Mouse (Mus musculus) ES-E14 (cell line): ENCODE results near the gene Arpc2. TPM values are rescaled to one million over a fixed set of nuclear protein-coding genes. Genes with fewer than 3 reads are reported as not detected.
A peak's percentile ranks its signal among the peaks of the same experiment; 100 is the strongest.

ENCODE experiments used
- DNase-seq: peaks from one replicate; pipeline ENCODE4 v3.0.0-alpha.2; 2013; ENCODE audit warnings: low read depth, low spot score
- H3K27ac ChIP-seq: 2 replicates; pipeline ENCODE4 v1.5.1; 2012; ENCODE audit warnings: low read depth, mild to moderate bottlenecking, low read length, moderate library complexity, mixed read lengths; ENCODE audit not compliant: poor library complexity, insufficient read depth, severe bottlenecking
- H3K36me3 ChIP-seq: 2 replicates; pipeline ENCODE4 v1.6.1; 2012; ENCODE audit warnings: mild to moderate bottlenecking, low read length, moderate library complexity, mixed read lengths; ENCODE audit not compliant: control insufficient read depth, poor library complexity, insufficient read depth, severe bottlenecking
- H3K4me1 ChIP-seq, 2 experiments: fragments of 150-350 bp in 1 of 2; sonication (generic) in 1 of 2; 2 replicates each; pipeline ENCODE4 v1.6.1; 2012; ENCODE audit warnings: low read length in 2 of 2, mild to moderate bottlenecking in 1 of 2, mixed read lengths in 1 of 2; ENCODE audit not compliant: control insufficient read depth in 2 of 2, insufficient read depth in 2 of 2, poor library complexity in 1 of 2
- H3K4me3 ChIP-seq, 2 experiments: fragments of 150-350 bp in 1 of 2; sonication (generic) in 1 of 2; 2 replicates each; pipeline ENCODE4 v1.5.1; 2012; ENCODE audit warnings: low read length in 2 of 2, low read depth in 1 of 2, mild to moderate bottlenecking in 1 of 2, mixed read lengths in 1 of 2; ENCODE audit not compliant: insufficient read depth in 1 of 2, poor library complexity in 1 of 2, severe bottlenecking in 1 of 2
- H3K9ac ChIP-seq: 2 replicates; pipeline ENCODE4 v1.6.1; 2012; ENCODE audit warnings: low read depth, mild to moderate bottlenecking, low read length, mixed read lengths; ENCODE audit not compliant: poor library complexity, insufficient read depth, severe bottlenecking
- H3K9me3 ChIP-seq: fragments of 150-350 bp; sonication (generic); 2 replicates; pipeline ENCODE4 v1.6.1; 2012; ENCODE audit warnings: low read depth, mild to moderate bottlenecking, low read length; ENCODE audit not compliant: control insufficient read depth, insufficient read depth
- CHD2 ChIP-seq: IDR thresholded peaks from 2 replicates; pipeline ENCODE4 v1.6.1; 2014; ENCODE audit warnings: mild to moderate bottlenecking, low read depth, low read length, inconsistent platforms
- HCFC1 ChIP-seq: IDR thresholded peaks from 2 replicates; pipeline ENCODE4 v1.6.1; 2012; ENCODE audit warnings: low read length, inconsistent platforms, borderline replicate concordance; ENCODE audit not compliant: insufficient read depth
- MAFK ChIP-seq: IDR thresholded peaks from 2 replicates; pipeline ENCODE4 v1.6.1; 2014; ENCODE audit warnings: mild to moderate bottlenecking, low read depth, low read length, inconsistent platforms; ENCODE audit not compliant: insufficient read depth
- ZC3H11A ChIP-seq: IDR thresholded peaks from 2 replicates; pipeline ENCODE4 v1.6.1; 2012; ENCODE audit warnings: low read depth, mild to moderate bottlenecking, inconsistent platforms, low read length, borderline replicate concordance
- ZNF384 ChIP-seq: IDR thresholded peaks from 2 replicates; pipeline ENCODE4 v1.6.1; 2012; ENCODE audit warnings: low read depth, low read length, inconsistent platforms
- in situ Hi-C, 2 experiments: fragments of 600-800 bp; cut with MboI; formaldehyde crosslinking; loops; one replicate each; pipeline ENCODE4 v1.15.1; 2025; ENCODE audit warnings: low sequenced_read_pairs in 2 of 2, inconsistent platforms in 1 of 2; ENCODE audit not compliant: unreplicated experiment in 2 of 2
- total RNA-seq: library from RNA; depleted of rRNA; stranded (reverse); fragments of 300-350 nt; gene quantifications from 2 replicates; pipeline ENCODE4 v1.2.3, GENCODE M21; 2012

Arpc2 gene
- total RNA-seq, 1 experiment = 100 TPM

- in situ Hi-C loops = no loop called here
- no peaks in the 10 kb centered on the region for H3K9me3 ChIP-seq
- H3K27ac ChIP-seq = peak overlapping the region; percentile 56
- TF ChIP-seq MAFK (no peak), ZNF384 (no peak), ZC3H11A (no peak), CHD2 (no peak), HCFC1 (no peak)
- H3K9ac ChIP-seq = peak overlapping the region; percentile 91
- peaks cover 2% of the 10 kb centered on the region; the same call in 1 of the 2 replicates for H3K36me3 ChIP-seq
- peaks cover 5 to 9% of the 10 kb centered on the region in 2 experiments; a peak in 3 of 4 replicates for H3K4me1 ChIP-seq
- peak overlapping the region; percentile 93 to 95 for H3K4me3 ChIP-seq
- no peak for DNase-seq
Observed at GRCm38 (mm10) chr1:74236590-74237317, 870 bp downstream of the Arpc2 start.

- H3K9me3 ChIP-seq = no peaks in the 10 kb centered on the region
- TF ChIP-seq CHD2 = no peak
- H3K4me3 ChIP-seq = peak overlapping the region; percentile 93 to 95; a peak in 3 of 4 replicates
- peaks cover 2% of the 10 kb centered on the region; the same call in 1 of the 2 replicates for H3K36me3 ChIP-seq
- H3K27ac ChIP-seq = no peak overlapping the region
- H3K9ac ChIP-seq = peak overlapping the region; percentile 25; the same call in 1 of the 2 replicates
- in situ Hi-C loops = no loop called here
- DNase-seq = no peak
- peaks cover 5 to 9% of the 10 kb centered on the region in 2 experiments; a peak in 3 of 4 replicates for H3K4me1 ChIP-seq
Observed at GRCm38 (mm10) chr1:74237671-74238070, 1.8 kb downstream of the Arpc2 start.

- peak overlapping the region; percentile 93 to 95; a peak in 2 of 4 replicates for H3K4me3 ChIP-seq
- TF ChIP-seq ZNF384 (no peak), MAFK (no peak), HCFC1 (no peak), ZC3H11A (no peak), CHD2 (no peak)
- H3K4me1 ChIP-seq = peaks cover 5 to 9% of the 10 kb centered on the region in 2 experiments; a peak in 3 of 4 replicates
- no peaks in the 10 kb centered on the region for H3K9me3 ChIP-seq
- no peak for DNase-seq
- H3K9ac ChIP-seq = no peak overlapping the region
- in situ Hi-C loops = no loop called here
- H3K27ac ChIP-seq = no peak overlapping the region
- peaks cover 2% of the 10 kb centered on the region; the same call in 1 of the 2 replicates for H3K36me3 ChIP-seq
Observed at GRCm38 (mm10) chr1:74238136-74238535, 2.3 kb downstream of the Arpc2 start.

- Histone ChIP-seq H3K9me3 (no peaks in the 10 kb centered on the region), H3K4me3 (no peak overlapping the region), H3K9ac (0 out of 2 replicates have a peak overlapping the region, but pooled peaks have one; percentile 19), H3K36me3 (peaks cover 2% of the 10 kb centered on the region; the same call in 1 of the 2 replicates), H3K4me1 (peaks cover 5 to 11% of the 10 kb centered on the region in 2 experiments), H3K27ac (no peak overlapping the region)
- in situ Hi-C loops = no loop called here
- TF ChIP-seq ZC3H11A (no peak), CHD2 (no peak), HCFC1 (no peak), ZNF384 (no peak), MAFK (no peak)
- no peak for DNase-seq
Observed at GRCm38 (mm10) chr1:74239162-74239561, 3.3 kb downstream of the Arpc2 start.
